Mouse (Mus musculus): ENCODE data around the gene Fcrl1.

Gene Fcrl1

DNA sequence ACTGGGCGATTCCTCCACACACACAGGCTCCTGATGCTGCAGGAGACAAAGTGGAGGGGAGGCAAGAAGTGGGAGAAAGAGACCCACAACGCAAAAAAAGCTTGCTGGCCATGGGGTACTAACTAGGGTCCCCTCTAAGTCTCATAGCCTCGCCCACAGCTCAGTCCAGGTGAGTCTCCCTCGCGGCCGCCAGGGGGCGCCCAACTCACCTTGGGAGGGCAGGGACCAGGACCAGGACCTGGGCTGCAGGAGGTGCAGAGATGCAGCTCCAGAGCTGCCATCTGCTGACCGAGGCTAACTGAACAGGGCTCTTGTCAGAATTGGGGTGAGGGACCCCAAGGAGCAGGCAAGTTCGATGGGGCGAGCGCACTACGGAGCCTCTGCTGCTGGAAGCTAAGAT, 35.0 kb downstream of the Fcrl1 start:
- DNase-seq, result peak; percentile 62 to 66

DNA sequence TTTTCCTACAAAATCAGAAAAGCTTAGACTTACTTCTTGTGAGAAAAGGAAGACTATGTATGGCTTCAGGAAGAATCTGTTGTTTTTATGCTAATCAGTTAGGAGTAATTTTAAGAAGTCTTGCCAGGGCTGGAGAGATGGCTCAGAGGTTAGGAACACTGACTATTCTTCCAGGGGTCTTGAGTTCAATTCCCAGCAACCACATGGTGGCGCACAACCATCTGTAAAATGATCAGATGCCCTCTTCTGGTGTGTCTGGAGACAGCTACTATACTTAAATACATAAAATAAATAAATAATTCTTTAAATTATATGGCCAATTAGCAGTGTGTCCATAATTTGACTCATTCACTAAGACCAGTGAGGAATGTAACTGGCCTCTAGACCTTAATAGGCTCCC, 44.5 kb downstream of the Fcrl1 start:
- no peak for DNase-seq

GRCm38 (mm10) chr3:87422386-87422910, 46.3 kb downstream of the Fcrl1 start:
- DNase-seq, result no peak

GRCm38 (mm10) chr3:87435479-87435878, 59.3 kb downstream of the Fcrl1 start, which contains the start of gene Fcrl5:
Gene Fcrl5, plus strand, starts transcription at chr3:87435773.
- DNase-seq, result no peak

- DNase-seq, result no peak
Measured at GRCm38 (mm10) chr3:87440586-87440985, 64.4 kb downstream of the Fcrl1 start.

DNA sequence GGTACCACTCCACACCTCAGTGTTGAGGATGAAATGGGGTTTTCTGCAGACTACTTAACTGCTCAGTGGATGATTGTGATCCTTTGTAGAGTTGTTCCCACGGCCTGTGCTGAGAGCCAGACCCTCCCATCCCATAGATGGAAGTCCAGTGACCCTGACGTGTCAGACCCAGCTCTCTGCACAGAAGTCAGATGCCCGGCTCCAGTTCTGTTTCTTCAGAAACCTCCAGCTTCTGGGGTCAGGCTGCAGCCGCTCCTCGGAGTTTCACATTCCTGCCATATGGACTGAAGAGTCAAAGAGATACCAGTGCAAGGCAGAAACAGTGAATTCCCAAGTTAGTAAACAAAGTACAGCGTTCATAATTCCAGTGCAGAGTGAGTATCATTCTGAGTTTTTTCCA, 67.8 kb downstream of the Fcrl1 start:
- no peak for DNase-seq
